Mouse (Mus musculus) myocyte (in vitro differentiated cells): ENCODE data around the gene Cox11.

Experiments
- MAX ChIP-seq: IDR thresholded peaks from one replicate; pipeline ENCODE4 v1.6.1; 2011; ENCODE audit warnings: low read depth, mild to moderate bottlenecking, control low read depth
- MYOG ChIP-seq, 3 experiments: IDR thresholded peaks; one replicate each; pipeline ENCODE4 v1.6.1; 2011; ENCODE audit warnings: control low read depth in 2 of 3, low read depth in 2 of 3, mild to moderate bottlenecking in 2 of 3; ENCODE audit not compliant: insufficient read length in 2 of 3, control insufficient read depth in 1 of 3, insufficient read depth in 1 of 3
- POLR2A ChIP-seq: IDR thresholded peaks from one replicate; pipeline ENCODE4 v1.6.1; 2011; ENCODE audit warnings: low read depth, mild to moderate bottlenecking, control low read depth, moderate library complexity; ENCODE audit not compliant: insufficient read length
- POLR2AphosphoS2 ChIP-seq: IDR thresholded peaks from one replicate; pipeline ENCODE4 v1.6.1; 2011; ENCODE audit warnings: low read depth, control low read depth; ENCODE audit not compliant: insufficient read length
- REST ChIP-seq: IDR thresholded peaks from one replicate; pipeline ENCODE4 v1.6.1; 2011; ENCODE audit warnings: mild to moderate bottlenecking, control low read depth, moderate library complexity; ENCODE audit not compliant: insufficient read depth, insufficient read length
- TCF12 ChIP-seq: IDR thresholded peaks from one replicate; pipeline ENCODE4 v1.6.1; 2011; ENCODE audit warnings: mild to moderate bottlenecking, control low read depth; ENCODE audit not compliant: poor library complexity, insufficient read depth, severe bottlenecking
- TCF3 ChIP-seq: IDR thresholded peaks from one replicate; pipeline ENCODE4 v1.6.1; 2011; ENCODE audit warnings: low read depth, control low read depth; ENCODE audit not compliant: insufficient read length
- USF1 ChIP-seq: IDR thresholded peaks from one replicate; pipeline ENCODE4 v1.6.1; 2011; ENCODE audit warnings: low read depth, mild to moderate bottlenecking, control low read depth, moderate library complexity

- no peak for TF ChIP-seq TCF12
- TF ChIP-seq POLR2A: no peak
- no peak for TF ChIP-seq REST
- TF ChIP-seq USF1: no peak
- no peak for TF ChIP-seq MAX
- TF ChIP-seq TCF3: no peak
- TF ChIP-seq POLR2AphosphoS2: no peak
- no peak for TF ChIP-seq MYOG (IDR thresholded peaks at IDR 0.05; ENCODE audit: control insufficient read depth in 1 of 3, insufficient read depth in 1 of 3, insufficient read length in 2 of 3, low read depth in 2 of 3)
These were observed 14.5 kb upstream of the Cox11 start for GRCm38 (mm10) chr11:90623477-90623876.
